Mouse (Mus musculus) stomach, adult 2 months (tissue): ENCODE data around the gene Olfr948. TPM values are rescaled to one million over a fixed set of nuclear protein-coding genes. Genes with fewer than 3 reads are reported as not detected.

Source experiments
- polyA plus RNA-seq: library from polyadenylated mRNA; depleted of rRNA; stranded (reverse); fragments of >200 nt; gene quantifications from 2 replicates; pipeline ENCODE4 v1.2.3, GENCODE M21; 2012; rRNA removed

The Olfr948 gene
- polyA plus RNA-seq = not detected in 2 replicates

GRCm38 (mm10) chr9:39325945-39326344 lies at the start of gene Olfr948:
Olfr948 (minus strand) TSS chr9:39326045.

GRCm38 (mm10) chr9:39276718-39277117 lies 49.1 kb downstream of the Olfr948 start, which contains the start of gene Olfr945:
Olfr945 (minus strand) TSS chr9:39276818.

Other genes with a start within 250 kb of the Olfr948 start
- gene Olfr938, start 247.2 kb downstream of the Olfr948 start, polyA plus RNA-seq = not detected in 2 replicates
- not detected in 2 replicates for gene Olfr27, start 197.9 kb downstream of the Olfr948 start, polyA plus RNA-seq
- not detected in 2 replicates for gene Olfr943, start 159.7 kb downstream of the Olfr948 start, polyA plus RNA-seq
- gene Olfr944, start 124.1 kb downstream of the Olfr948 start, polyA plus RNA-seq = not detected in 2 replicates
- not detected in 2 replicates for gene Olfr1537, start 76.1 kb downstream of the Olfr948 start, polyA plus RNA-seq
- gene Olfr945, start 49.2 kb downstream of the Olfr948 start, polyA plus RNA-seq = not detected in 2 replicates
- not detected in 2 replicates for gene Olfr951, start 61.4 kb upstream of the Olfr948 start, polyA plus RNA-seq
- gene Olfr952, start 101.1 kb upstream of the Olfr948 start, polyA plus RNA-seq = not detected in 2 replicates
- not detected in 2 replicates for gene Olfr954, start 130.7 kb upstream of the Olfr948 start, polyA plus RNA-seq
- not detected in 2 replicates for gene Olfr955, start 145.9 kb upstream of the Olfr948 start, polyA plus RNA-seq
- gene Olfr44, start 167.9 kb upstream of the Olfr948 start, polyA plus RNA-seq = not detected in 2 replicates
- not detected in 2 replicates for gene Olfr957, start 189.8 kb upstream of the Olfr948 start, polyA plus RNA-seq
- not detected in 2 replicates for gene Olfr958, start 228.0 kb upstream of the Olfr948 start, polyA plus RNA-seq
- gene Olfr959, start 249.5 kb upstream of the Olfr948 start, polyA plus RNA-seq = not detected in 2 replicates